Mouse (Mus musculus): ENCODE data around the gene Fev. TPM values are rescaled to one million over a fixed set of nuclear protein-coding genes. Genes with fewer than 3 reads are reported as not detected.

Gene Fev
- polyA plus RNA-seq, 1 experiment from 2014 or later = 2.9 TPM

DNA sequence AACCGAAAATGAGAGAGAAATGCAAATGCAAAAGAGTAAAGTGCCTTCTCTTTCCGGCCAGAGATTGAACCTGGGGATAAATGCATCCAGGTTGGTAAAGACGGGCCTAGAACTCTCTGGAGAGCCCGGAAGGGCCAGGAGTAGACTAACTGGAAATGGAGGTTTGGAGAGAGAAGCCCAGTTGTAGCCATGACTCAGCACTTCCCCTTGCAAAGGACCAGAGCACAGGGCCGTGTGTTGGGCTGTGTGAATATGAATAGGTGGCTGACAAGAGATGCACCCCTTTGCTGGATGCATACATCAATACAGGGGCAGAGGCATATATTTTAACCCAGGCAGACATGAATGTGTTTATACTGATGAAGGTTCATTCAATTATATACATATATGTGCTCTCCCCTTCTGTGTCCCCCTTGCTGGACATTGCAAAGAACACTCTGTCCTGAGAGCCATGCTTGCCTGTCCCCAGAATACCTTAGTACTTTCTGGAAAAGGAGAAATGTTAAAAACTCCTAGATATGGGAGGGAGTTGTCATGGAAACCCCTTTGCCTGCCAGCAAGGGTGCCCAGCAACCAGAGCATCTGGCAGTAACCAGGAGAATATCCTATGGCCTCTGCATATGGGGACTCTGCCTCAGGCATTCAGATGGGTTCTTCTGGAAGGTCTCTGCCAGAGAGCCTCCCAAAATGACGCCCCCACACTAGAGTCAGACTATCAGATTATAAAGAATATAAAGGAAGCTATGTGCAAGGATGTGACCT, 25.8 kb downstream of the Fev start:
- no peak for ATAC-seq
- Histone ChIP-seq H3K9me3 (no peaks in the 10 kb centered on the region), H3K9ac (no peak overlapping the region), H3K36me3 (no peaks in the 10 kb centered on the region), H3K27me3 (replicated peaks) (peaks cover 56% of the 10 kb centered on the region), H3K4me2 (replicated peaks) (no peak overlapping the region), H3K27ac (no peak overlapping the region), H3K4me1 (replicated peaks) (peaks cover 21% of the 10 kb centered on the region), H3K4me3 (replicated peaks) (no peak overlapping the region)
- 41% methylated on average over 6 of the region's 6 CpGs for WGBS

DNA sequence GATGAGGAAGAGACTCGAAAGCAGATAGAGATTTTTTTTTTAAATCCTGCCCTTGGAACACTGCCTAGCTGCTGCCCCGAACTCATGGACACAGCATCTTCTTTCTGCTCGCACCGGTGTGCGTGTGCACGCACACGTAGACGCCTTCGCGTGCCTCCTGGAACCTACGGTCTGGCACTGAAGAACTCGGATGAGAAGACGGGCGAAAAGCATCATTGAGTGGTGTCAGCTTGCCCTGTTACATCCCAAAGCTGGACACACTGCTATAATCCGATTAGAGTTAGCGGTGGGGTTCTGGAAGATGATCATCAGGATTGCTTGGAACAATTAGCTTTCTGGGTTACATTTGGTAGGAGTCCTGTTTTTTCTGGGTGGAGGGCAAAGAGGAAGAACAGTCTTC, 26.4 kb downstream of the Fev start:
- H3K27ac ChIP-seq = no peak overlapping the region
- WGBS = 9% methylated on average over 16 of the region's 16 CpGs
- peaks cover 62% of the 10 kb centered on the region for H3K27me3 ChIP-seq (replicated peaks)
- no peak for ATAC-seq
- H3K9ac ChIP-seq = no peak overlapping the region
- no peaks in the 10 kb centered on the region for H3K9me3 ChIP-seq
- H3K4me2 ChIP-seq (replicated peaks) = peak overlapping the region; percentile 65
- peaks cover 25% of the 10 kb centered on the region for H3K4me1 ChIP-seq (replicated peaks)
- peak overlapping the region; percentile 29; the same call in 1 of the 2 replicates for H3K4me3 ChIP-seq (replicated peaks)
- no peaks in the 10 kb centered on the region for H3K36me3 ChIP-seq

DNA sequence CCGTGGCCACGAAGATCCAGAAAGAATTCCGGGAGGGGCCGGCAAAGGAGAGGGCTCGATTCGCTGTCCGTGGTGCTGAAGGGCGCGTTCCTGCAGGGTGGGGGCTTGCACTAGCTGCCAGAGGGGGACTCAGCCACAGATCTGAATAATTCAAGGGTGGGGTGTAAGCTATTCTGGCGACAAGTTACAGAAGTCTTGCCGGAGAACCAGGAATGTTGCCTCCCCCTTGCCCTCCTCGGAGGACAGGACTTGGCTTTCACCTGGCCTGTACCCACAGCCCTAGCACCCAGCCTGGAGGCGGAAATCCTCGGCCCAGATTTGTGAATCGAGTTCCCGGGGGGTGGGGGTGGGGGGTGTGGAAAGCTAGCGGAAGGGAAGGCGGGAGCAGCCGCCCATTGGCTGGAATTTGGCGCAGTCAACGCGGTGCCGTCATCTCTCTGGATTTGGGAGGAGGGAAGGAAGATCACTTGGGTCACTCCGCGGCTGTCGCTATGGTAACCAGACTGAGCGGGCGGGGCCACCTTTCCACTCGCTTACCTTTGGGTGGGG, 27.0 kb downstream of the Fev start:
- H3K27me3 ChIP-seq (replicated peaks) = peaks cover 66% of the 10 kb centered on the region
- H3K9ac ChIP-seq = no peak overlapping the region
- peaks cover 25% of the 10 kb centered on the region for H3K4me1 ChIP-seq (replicated peaks)
- H3K4me2 ChIP-seq (replicated peaks) = peak overlapping the region; percentile 65
- under 1% methylated on average over 29 of the region's 29 CpGs for WGBS
- H3K4me3 ChIP-seq (replicated peaks) = peak overlapping the region; percentile 29
- peak; percentile 43 for ATAC-seq
- no peaks in the 10 kb centered on the region for H3K9me3 ChIP-seq
- H3K27ac ChIP-seq = no peak overlapping the region
- no peaks in the 10 kb centered on the region for H3K36me3 ChIP-seq

DNA sequence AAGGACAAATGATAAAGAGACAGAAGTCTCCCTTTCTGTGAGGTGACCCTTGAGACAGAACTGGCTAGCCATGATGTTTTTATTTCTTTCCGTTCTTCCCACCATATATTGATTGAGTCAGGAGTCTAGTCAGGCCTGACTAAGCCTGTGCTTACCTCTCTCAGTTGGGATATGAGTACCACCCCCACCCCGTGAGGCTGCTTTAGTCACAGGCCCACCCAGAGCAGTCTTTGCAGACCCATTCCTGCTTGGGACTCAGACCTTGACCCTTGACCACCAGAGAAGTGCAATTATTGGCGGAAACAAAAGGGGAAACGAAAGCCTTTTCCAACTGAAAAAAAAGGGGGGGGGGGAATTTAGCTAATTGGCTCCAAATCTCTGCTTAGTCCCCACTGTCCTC, 27.5 kb downstream of the Fev start:
- ATAC-seq = no peak
- Histone ChIP-seq H3K9me3 (no peaks in the 10 kb centered on the region), H3K4me1 (replicated peaks) (peaks cover 25% of the 10 kb centered on the region), H3K27me3 (replicated peaks) (peaks cover 71% of the 10 kb centered on the region), H3K9ac (no peak overlapping the region), H3K36me3 (no peaks in the 10 kb centered on the region), H3K4me3 (replicated peaks) (peak overlapping the region; percentile 29), H3K27ac (no peak overlapping the region), H3K4me2 (replicated peaks) (peak overlapping the region; percentile 65)
- WGBS = 9% methylated on average over 4 of the region's 4 CpGs

DNA sequence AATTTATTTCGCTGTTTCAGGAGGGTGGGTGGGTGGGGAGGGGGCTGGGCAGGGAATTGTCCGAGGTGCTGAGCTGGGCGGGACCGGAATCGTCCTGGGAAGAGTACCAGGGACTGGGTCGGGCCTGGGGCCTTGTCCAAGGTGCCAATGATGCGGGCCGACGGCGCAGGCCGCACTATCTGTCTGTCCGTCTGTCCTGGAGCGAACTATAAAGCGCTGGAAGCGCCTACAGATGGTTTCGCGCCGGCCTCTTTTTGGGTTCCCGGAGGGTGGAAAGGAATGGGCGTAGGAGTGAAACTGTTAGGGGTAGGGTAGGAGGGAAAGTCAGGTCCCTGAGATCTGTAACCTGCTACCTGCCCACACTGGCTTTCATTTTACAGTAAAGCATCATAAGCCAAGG, 28.0 kb downstream of the Fev start:
- H3K9ac ChIP-seq = no peak overlapping the region
- no peaks in the 10 kb centered on the region for H3K36me3 ChIP-seq
- no peak overlapping the region for H3K4me3 ChIP-seq (replicated peaks)
- H3K4me1 ChIP-seq (replicated peaks) = peaks cover 25% of the 10 kb centered on the region
- no peak overlapping the region for H3K4me2 ChIP-seq (replicated peaks)
- 5% methylated on average over 20 of the region's 20 CpGs for WGBS
- H3K9me3 ChIP-seq = no peaks in the 10 kb centered on the region
- H3K27me3 ChIP-seq (replicated peaks) = peaks cover 76% of the 10 kb centered on the region
- no peak for ATAC-seq
- H3K27ac ChIP-seq = no peak overlapping the region

DNA sequence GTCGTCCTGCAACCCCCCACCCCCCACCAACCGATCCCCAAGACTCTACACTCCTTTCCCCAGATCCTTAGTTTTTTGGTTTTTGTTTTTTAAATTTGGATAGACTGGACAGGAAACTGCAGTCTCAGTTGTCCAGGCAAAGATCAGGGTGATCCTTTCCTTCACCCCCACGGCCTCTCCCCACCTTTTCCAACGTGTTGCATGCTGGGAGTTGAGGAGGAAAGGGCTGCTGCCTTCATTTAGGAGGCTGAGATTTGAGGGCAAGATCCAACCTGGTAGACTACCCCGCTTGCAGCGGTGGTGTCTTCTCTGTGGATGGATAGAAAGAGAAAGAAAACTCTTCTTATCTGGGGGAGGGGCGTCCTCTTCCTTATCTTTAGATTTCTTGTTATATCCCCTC, 28.4 kb downstream of the Fev start:
- H3K4me2 ChIP-seq (replicated peaks) = 0 out of 2 replicates have a peak overlapping the region, but pooled peaks have one; percentile 100
- peaks cover 25% of the 10 kb centered on the region for H3K4me1 ChIP-seq (replicated peaks)
- no peak overlapping the region for H3K27ac ChIP-seq
- peaks cover 80% of the 10 kb centered on the region for H3K27me3 ChIP-seq (replicated peaks)
- H3K9ac ChIP-seq = no peak overlapping the region
- ATAC-seq = no peak
- no peaks in the 10 kb centered on the region for H3K36me3 ChIP-seq
- no peak overlapping the region for H3K4me3 ChIP-seq (replicated peaks)
- H3K9me3 ChIP-seq = no peaks in the 10 kb centered on the region
- WGBS = 2% methylated on average over 7 of the region's 7 CpGs

DNA sequence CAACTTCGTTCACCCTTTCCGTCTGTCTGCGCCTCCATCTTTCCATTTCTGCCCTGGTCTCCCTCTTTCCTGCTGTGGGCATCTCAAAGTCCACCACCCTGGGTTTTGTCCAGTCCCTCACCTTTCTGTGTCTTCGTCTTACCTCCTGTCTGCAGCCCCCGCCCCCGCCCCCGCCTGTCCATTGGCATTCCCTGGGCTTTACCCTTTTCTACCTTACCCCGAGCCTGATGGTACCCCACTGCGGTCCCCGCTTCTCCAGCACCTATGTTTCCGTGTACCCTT, 28.8 kb downstream of the Fev start:
- WGBS = 2% methylated on average over 11 of the region's 11 CpGs
- H3K27ac ChIP-seq = no peak overlapping the region
- ATAC-seq = no peak

DNA sequence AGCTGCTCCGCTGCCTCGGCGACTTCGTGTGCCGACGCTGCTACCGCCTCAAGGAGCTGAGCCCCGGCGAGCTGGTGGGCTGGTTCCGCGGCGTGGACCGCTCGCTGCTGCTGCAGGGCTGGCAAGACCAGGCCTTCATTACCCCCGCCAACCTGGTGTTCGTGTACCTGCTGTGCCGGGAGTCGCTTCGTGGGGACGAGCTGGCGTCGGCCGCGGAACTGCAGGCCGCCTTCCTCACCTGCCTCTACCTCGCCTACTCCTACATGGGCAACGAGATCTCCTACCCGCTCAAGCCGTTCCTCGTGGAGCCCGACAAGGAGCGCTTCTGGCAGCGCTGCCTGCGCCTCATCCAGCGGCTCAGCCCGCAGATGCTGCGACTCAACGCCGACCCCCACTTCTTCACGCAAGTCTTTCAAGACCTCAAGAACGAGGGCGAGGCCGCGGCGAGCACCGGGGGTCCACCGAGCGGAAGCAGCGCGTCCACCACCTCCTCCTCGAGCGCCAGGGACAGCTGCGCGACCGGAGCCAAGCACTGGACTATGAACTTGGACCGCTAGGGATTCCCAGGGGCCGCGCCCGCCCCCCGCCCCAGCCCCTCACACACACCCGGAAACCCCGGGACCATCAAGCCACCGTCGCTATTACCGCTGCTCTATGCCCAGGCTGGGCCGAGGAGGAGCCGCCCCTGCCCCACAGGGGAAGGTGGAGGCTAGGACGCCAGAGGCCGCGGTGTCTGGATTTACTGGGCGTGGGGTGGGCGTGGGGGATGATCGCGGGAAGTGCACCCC, 29.4 kb downstream of the Fev start:
- no peak for ATAC-seq

More for the DNA sequence above, 28.8 kb downstream of the Fev start:
- H3K36me3 ChIP-seq = no peaks in the 10 kb centered on the region
- H3K27me3 ChIP-seq (replicated peaks) = peaks cover 84% of the 10 kb centered on the region
- H3K9ac ChIP-seq = no peak overlapping the region
- H3K4me1 ChIP-seq (replicated peaks) = peaks cover 25% of the 10 kb centered on the region
- H3K9me3 ChIP-seq = no peaks in the 10 kb centered on the region
- peak overlapping the region; percentile 68 for H3K4me3 ChIP-seq (replicated peaks)
- peak overlapping the region; percentile 100 for H3K4me2 ChIP-seq (replicated peaks)

DNA sequence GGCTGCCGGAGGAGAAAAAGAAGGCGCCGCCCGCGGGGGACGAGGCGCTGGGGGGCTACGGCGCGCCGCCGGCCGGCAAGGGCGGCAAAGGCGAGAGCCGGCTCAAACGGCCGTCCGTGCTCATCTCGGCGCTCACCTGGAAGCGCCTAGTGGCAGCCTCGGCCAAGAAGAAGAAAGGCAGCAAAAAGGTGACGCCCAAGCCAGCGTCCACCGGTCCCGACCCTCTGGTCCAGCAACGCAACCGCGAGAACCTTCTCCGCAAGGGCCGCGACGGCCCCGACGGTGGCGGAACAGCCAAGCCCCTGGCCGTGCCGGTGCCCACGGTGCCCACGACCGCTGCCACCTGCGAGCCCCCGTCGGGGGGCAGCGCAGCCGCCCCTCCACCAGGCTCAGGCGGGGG, 30.1 kb downstream of the Fev start:
- no peak overlapping the region for H3K27ac ChIP-seq
- H3K4me2 ChIP-seq (replicated peaks) = peak overlapping the region; percentile 100
- no peaks in the 10 kb centered on the region for H3K9me3 ChIP-seq
- H3K36me3 ChIP-seq = no peaks in the 10 kb centered on the region
- peak; percentile 5; the same call in 1 of the 2 replicates for ATAC-seq
- peaks cover 97% of the 10 kb centered on the region for H3K27me3 ChIP-seq (replicated peaks)
- peaks cover 25% of the 10 kb centered on the region for H3K4me1 ChIP-seq (replicated peaks)
- H3K9ac ChIP-seq = peak overlapping the region; percentile 42
- peak overlapping the region; percentile 68 for H3K4me3 ChIP-seq (replicated peaks)
- WGBS = under 1% methylated on average over 45 of the region's 48 CpGs

More for the DNA sequence above, 29.4 kb downstream of the Fev start:
- Histone ChIP-seq H3K9me3 (no peaks in the 10 kb centered on the region), H3K9ac (peak overlapping the region; percentile 42; the same call in 1 of the 2 replicates), H3K4me1 (replicated peaks) (peaks cover 25% of the 10 kb centered on the region), H3K36me3 (no peaks in the 10 kb centered on the region), H3K4me3 (replicated peaks) (peak overlapping the region; percentile 68), H3K4me2 (replicated peaks) (peak overlapping the region; percentile 100), H3K27ac (no peak overlapping the region), H3K27me3 (replicated peaks) (peaks cover 90% of the 10 kb centered on the region)
- under 1% methylated on average over 74 of the region's 74 CpGs for WGBS

DNA sequence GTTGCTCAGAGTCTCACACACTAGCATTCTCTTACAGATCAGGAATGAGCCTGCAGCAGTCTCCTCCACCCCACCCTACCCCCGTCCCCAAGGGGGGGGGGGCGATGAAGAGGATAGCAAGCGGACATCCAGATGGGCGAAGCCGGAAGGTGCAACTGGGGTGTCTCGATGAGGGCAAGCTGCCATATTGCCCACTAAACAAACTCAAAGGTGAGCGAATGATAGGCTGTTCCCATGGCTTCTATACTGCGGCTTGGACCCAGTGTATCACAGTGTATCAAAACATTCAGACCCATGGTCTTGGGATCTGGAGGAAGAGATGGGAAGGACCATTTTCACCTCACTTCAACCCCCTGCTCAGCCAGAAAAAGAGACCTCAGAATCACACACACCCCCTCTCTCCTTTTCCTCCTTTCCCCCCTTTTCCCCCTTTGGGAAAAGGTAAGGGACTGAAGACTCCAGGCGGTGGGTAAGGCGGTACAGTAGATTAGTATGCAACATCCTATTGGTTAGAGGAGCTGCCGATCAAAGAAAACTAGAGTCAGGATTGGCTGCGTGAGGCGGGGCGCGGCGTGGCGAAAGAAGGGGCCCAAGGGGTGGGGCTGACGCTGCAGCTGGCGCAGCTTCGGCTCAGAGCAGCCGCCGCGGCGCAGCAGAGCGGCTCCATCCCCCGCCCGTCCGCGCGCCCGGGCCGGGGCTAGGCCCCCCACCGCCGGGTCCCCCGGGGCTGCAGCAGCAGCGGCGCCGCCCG, 30.7 kb downstream of the Fev start, which contains the start of gene Cdk5r2:
Gene Cdk5r2 (plus strand): TSS at position 629 of the 751 bp plus-strand sequence.
- Histone ChIP-seq H3K36me3 (no peaks in the 10 kb centered on the region), H3K27ac (no peak within 1 kb of the TSS), H3K4me2 (replicated peaks) (peak within 1 kb of the TSS; percentile 100), H3K9me3 (no peaks in the 10 kb centered on the region), H3K9ac (peak within 1 kb of the TSS; percentile 42), H3K4me1 (replicated peaks) (peaks cover 25% of the 10 kb centered on the region), H3K4me3 (replicated peaks) (peak within 1 kb of the TSS; percentile 68), H3K27me3 (replicated peaks) (peaks cover 97% of the 10 kb centered on the region)
- peak; percentile 92 for ATAC-seq
- WGBS = 2% methylated on average over 39 of the region's 39 CpGs

DNA sequence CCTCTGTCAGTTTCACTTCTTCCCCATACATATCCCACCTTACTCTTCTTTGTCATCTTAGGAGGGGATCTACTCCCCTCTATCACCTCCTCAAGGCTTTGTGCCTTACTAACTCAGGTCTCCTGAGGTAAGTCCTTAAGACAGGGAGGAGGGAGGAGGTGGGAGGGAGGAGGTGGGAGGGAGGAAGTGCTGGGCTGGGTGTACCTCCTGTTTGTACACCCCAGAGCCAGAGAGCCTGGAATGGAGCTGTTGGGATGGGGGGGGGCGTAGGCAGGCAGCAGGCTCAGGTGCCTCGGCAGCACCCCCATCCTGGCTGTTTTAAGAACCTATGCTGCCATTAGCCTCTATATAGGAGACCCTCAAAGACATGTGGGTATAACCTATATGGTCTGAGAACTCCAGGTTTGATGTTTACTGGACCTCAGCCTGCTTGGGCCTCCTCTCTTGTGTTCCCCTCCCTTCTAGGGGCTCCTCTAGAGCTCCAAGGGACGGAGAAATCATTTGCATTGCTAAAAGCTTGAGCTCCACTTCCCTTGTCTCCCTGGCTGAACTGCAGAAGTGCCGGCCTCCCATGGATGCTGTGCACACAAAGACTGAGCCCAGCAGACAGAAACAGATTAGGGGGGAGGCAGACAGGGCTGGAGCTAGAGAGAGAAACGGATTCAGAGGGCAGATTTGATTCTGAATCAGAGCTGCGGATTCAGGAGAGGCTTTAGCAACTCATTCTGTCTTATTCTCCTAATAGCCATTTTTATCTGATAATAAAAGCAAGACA, 34.0 kb downstream of the Fev start:
- no peaks in the 10 kb centered on the region for H3K36me3 ChIP-seq
- H3K27ac ChIP-seq = no peak overlapping the region
- H3K4me1 ChIP-seq (replicated peaks) = peaks cover 19% of the 10 kb centered on the region
- no peak overlapping the region for H3K9ac ChIP-seq
- H3K9me3 ChIP-seq = no peaks in the 10 kb centered on the region
- ATAC-seq = no peak
- no peak overlapping the region for H3K4me3 ChIP-seq (replicated peaks)
- 13% methylated on average over 6 of the region's 6 CpGs for WGBS
- H3K27me3 ChIP-seq (replicated peaks) = peaks cover 65% of the 10 kb centered on the region
- H3K4me2 ChIP-seq (replicated peaks) = no peak overlapping the region

Data from intestine, embryonic 15.5 days (tissue).